Mouse (Mus musculus): Measurements from ENCODE around the gene Mylk. TPM values are rescaled to one million over a fixed set of nuclear protein-coding genes. Genes with fewer than 3 reads are reported as not detected.

The Mylk gene
- polyA plus RNA-seq, 1 experiment from 2014 or later = 3.0 TPM

DNA sequence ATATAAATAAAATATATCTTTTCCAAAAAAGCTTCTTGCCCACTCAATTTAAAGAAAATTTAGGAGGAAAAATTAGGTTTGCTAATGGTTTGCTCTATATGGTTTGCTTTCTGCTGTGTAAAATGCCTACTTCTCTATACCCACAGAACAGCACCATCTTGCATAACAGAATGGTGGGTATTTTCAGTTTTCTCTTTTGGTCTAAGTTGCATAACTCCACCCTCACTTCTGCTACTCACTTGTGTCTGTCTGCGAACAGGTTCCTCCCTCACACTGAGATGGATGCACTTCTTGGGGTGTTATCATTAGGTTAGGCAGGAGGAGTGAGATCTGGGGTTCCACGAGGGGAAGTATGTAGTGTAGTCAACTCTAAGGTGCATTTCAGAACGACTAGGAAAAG lies 68.6 kb downstream of the Mylk start:
- Histone ChIP-seq H3K9me3 (no peaks in the 10 kb centered on the region), H3K27me3 (replicated peaks; ENCODE audit: low read depth, poor library complexity, severe bottlenecking) (no peaks in the 10 kb centered on the region), H3K36me3 (replicated peaks) (no peaks in the 10 kb centered on the region), H3K27ac (replicated peaks) (no peak overlapping the region), H3K4me3 (no peak overlapping the region), H3K4me1 (peaks cover 11% of the 10 kb centered on the region)
- WGBS = 83% methylated on average over 3 of the region's 3 CpGs
- no peak for DNase-seq (ENCODE audit: low spot score)

DNA sequence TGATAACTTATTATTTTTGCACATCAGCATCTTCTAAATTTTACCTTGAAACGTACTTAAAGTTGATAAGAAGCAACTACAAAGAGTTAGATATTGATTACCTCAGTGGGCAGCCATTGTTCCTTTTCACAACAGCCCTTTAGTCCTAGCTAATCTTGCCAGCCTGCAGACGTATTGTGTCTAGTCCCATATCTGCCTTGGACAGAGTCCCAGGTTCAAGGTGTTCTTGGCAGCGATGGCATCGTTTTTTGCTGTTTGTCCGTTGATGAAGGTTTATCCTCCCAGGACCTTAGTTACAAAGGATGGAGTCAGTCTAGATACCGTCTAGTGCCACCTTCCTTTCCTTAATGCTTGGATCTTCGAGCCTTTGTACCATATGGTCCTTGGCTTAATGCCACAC lies 69.6 kb downstream of the Mylk start:
- no peaks in the 10 kb centered on the region for H3K36me3 ChIP-seq (replicated peaks)
- DNase-seq (ENCODE audit: low spot score) = no peak

DNA sequence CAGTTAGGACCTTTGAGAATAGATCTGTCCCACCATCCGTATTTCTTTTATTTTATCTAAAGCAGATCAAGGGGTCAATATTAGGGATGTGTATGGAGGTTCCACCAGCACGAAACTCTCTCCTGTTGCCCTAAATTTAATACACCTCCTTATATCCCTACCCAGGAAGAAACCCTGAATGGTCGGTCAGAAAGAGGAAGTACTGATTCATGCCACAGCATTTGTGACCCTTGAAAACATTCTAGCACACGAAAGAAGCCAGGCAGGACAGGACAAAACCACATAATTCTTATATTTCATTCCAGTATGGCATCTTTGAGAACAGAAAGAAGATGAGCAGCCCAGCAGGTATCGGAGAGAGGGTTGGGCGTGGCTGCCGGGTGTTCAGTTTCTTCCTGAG lies 71.5 kb downstream of the Mylk start:
- 88% methylated on average over 7 of the region's 7 CpGs for WGBS
- DNase-seq (ENCODE audit: low spot score) = no peak
- Histone ChIP-seq H3K36me3 (replicated peaks) (no peaks in the 10 kb centered on the region), H3K4me1 (peaks cover 5% of the 10 kb centered on the region; the same call in 1 of the 2 replicates), H3K27ac (replicated peaks) (no peak overlapping the region), H3K9me3 (no peaks in the 10 kb centered on the region), H3K27me3 (replicated peaks; ENCODE audit: low read depth, poor library complexity, severe bottlenecking) (no peaks in the 10 kb centered on the region), H3K4me3 (no peak overlapping the region)

More for the DNA sequence above, 69.6 kb downstream of the Mylk start:
- Histone ChIP-seq H3K27me3 (replicated peaks; ENCODE audit: low read depth, poor library complexity, severe bottlenecking) (no peaks in the 10 kb centered on the region), H3K9me3 (no peaks in the 10 kb centered on the region), H3K4me3 (no peak overlapping the region), H3K27ac (replicated peaks) (no peak overlapping the region), H3K4me1 (peaks cover 5% of the 10 kb centered on the region; the same call in 1 of the 2 replicates)
- WGBS = 89% methylated on average over 7 of the region's 7 CpGs

DNA sequence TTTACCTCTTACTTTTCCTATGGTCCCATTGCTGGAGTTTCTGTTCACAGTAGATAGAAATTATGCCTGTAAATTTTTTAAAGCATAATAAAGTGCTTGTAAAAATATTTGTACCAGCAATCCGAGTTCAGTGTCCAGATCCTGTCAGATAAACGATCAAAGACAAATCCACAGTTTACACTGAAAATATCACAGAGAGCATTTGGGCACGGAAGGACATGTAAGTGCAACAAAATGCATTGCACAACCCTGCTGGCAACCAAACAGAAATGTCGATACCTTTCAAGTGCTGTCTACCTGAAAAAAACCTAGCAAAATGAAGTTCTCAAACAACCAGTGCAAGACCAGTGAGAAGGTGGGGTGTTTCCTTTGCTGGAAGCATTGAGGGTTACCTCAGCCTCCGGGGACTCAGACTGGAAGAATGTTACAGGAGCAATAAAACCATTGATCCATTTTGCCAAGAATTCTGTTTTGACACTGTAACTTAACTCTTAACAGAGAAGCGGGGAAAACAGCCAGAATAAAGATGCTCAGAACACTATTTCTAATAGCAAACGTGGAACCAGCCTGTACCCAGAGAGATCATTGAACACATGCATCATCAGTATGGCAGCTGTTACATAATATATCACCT lies 80.2 kb downstream of the Mylk start:
- no peaks in the 10 kb centered on the region for H3K27me3 ChIP-seq (replicated peaks; ENCODE audit: low read depth, poor library complexity, severe bottlenecking)
- DNase-seq (ENCODE audit: low spot score) = no peak
- no peaks in the 10 kb centered on the region for H3K9me3 ChIP-seq
- H3K36me3 ChIP-seq (replicated peaks) = no peaks in the 10 kb centered on the region
- no peak overlapping the region for H3K4me3 ChIP-seq
- H3K4me1 ChIP-seq = peaks cover 8% of the 10 kb centered on the region
- no peak overlapping the region for H3K27ac ChIP-seq (replicated peaks)
- WGBS = 82% methylated on average over 7 of the region's 7 CpGs

DNA sequence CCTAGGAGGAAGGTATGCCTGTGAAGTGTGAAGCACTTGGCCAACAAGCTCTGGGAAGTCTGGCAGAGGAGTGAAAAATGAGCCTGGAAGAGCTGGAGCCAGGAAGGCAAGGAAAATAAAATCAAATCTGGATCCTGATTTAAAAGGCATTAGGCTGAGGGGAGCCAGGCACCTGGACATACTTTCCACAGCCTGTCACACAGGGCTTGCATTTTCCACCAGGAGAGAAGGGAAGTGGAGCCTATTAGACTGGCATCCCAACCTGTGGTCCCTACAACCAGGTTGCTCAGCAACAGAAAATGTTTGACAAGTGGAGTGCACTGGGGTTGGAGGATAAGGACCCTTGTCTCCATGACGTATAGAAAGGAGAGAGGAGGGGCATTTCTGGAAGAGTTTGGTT lies 89.5 kb downstream of the Mylk start:
- no peak overlapping the region for H3K4me3 ChIP-seq
- no peak overlapping the region for H3K27ac ChIP-seq (replicated peaks)
- H3K27me3 ChIP-seq (replicated peaks; ENCODE audit: low read depth, poor library complexity, severe bottlenecking) = no peaks in the 10 kb centered on the region
- peaks cover 22% of the 10 kb centered on the region for H3K4me1 ChIP-seq
- no peak for DNase-seq (ENCODE audit: low spot score)
- WGBS = 74% methylated on average over 1 of the region's 1 CpGs
- H3K36me3 ChIP-seq (replicated peaks) = no peaks in the 10 kb centered on the region
- H3K9me3 ChIP-seq = no peaks in the 10 kb centered on the region

DNA sequence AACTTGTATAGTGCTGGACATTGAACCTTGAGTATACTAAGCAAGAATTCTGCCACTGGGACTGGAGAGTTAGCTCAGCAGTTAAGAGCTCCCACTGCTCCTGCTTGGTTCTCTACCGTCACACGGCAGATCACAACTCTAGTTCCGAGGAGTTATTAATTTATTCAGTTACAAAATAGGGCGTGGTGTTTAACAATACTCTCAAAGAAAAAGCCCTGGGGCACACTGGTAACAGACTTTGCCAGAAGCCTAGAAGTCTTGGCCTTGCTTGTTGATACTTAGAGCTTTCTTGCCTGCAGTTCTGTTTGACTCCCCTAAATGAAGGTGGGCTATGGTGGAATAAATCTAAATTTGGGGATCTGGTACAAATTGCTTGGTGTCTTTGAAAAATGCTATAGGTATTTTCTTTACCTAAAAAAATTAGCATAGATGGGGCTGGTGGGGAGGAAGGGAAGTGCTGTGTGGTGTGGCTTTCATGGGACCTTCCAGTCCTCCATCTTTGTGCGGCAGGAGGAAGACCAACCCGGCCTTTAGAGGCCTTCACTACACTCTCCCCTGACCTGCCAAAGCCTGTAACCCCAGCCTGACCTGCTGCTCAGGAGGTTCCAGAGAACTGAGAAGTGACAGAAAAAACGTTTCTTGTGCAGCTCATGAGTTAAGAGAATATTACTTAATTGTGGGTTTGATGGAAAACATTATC lies 94.1 kb downstream of the Mylk start:
- H3K27ac ChIP-seq (replicated peaks) = peak overlapping the region; percentile 65; the same call in 1 of the 2 replicates
- peaks cover 28% of the 10 kb centered on the region for H3K4me1 ChIP-seq
- no peak overlapping the region for H3K4me3 ChIP-seq
- DNase-seq (ENCODE audit: low spot score) = no peak
- no peaks in the 10 kb centered on the region for H3K27me3 ChIP-seq (replicated peaks; ENCODE audit: low read depth, poor library complexity, severe bottlenecking)
- H3K9me3 ChIP-seq = no peaks in the 10 kb centered on the region
- H3K36me3 ChIP-seq (replicated peaks) = no peaks in the 10 kb centered on the region
- WGBS = 63% methylated on average over 7 of the region's 7 CpGs

DNA sequence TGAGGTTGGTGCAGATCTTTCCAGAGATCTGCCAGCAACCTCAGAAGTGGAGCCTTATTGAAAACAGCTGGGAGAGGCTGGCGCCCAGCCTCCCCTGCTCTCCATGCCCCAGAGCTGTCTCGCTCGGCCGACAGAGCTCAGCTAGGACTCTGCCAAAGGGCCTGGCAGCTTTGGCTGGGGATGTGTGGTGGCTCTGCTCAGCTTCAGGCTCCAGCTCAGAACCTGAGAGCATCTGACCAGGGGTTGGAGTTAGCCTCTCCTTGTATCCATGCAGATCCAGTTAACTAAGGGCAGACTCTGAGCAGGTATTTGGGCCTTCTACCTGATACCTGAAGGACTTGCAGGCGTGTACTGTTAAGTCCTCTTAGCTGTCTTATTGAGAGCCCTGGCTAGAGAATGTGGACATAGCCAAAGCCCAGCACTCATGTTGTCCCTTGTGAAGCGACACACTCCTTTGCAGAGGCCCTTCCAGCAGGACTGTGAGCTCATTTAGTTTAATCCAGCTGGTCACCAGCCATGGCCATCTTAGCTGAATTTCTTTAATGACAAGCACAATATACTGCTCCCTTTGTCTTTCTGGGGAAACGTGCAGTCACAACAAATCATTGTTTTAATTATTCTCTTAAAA lies 94.8 kb downstream of the Mylk start:
- Histone ChIP-seq H3K4me1 (peaks cover 28% of the 10 kb centered on the region), H3K4me3 (no peak overlapping the region), H3K27me3 (replicated peaks; ENCODE audit: low read depth, poor library complexity, severe bottlenecking) (no peaks in the 10 kb centered on the region), H3K36me3 (replicated peaks) (no peaks in the 10 kb centered on the region), H3K9me3 (no peaks in the 10 kb centered on the region), H3K27ac (replicated peaks) (peak overlapping the region; percentile 65)
- WGBS = 56% methylated on average over 7 of the region's 7 CpGs
- DNase-seq (ENCODE audit: low spot score) = peak; percentile 77

DNA sequence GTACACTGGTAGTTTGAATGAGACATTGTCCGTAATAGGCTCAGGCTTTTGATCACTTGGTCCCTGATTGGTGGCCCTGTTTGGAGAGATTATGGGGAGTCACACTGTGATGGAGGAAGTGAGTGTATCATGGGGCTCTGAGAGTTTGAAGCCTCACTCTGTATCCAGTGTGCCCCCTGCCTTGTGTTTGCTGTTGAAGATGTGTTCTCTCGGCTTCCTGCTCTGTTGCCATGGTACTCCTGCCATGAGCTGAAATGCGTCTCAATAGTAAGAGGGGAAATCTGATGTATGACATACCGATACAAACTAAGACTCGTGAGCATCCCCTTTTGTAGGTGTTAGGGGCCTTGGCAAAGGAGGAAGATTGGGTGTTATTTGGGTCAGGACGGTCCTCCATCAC lies 99.8 kb downstream of the Mylk start:
- no peak for DNase-seq (ENCODE audit: low spot score)
- Histone ChIP-seq H3K27me3 (replicated peaks; ENCODE audit: low read depth, poor library complexity, severe bottlenecking) (no peaks in the 10 kb centered on the region), H3K27ac (replicated peaks) (no peak overlapping the region), H3K4me1 (peaks cover 18% of the 10 kb centered on the region), H3K36me3 (replicated peaks) (no peaks in the 10 kb centered on the region), H3K4me3 (no peak overlapping the region), H3K9me3 (no peaks in the 10 kb centered on the region)
- WGBS = 87% methylated on average over 6 of the region's 6 CpGs

DNA sequence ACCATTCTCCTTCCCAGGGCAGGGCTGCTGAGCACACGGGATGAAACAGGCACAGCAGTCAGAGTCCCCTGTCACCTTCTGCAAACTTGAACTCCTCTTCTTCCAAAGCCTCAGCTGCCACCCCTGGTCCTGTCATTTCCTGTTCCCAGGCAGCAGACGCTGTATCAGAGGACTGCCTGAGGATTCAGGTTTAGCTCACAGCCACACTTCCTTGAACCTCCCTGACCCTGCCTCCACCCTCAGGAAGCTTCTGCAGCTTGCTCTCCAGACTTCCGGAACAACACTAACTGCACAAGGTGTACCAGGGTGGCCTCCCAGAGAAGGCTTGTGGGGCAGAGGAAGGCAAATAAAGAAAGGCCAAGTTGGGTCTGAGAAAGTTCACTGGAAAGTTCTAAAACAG lies 102.6 kb downstream of the Mylk start:
- no peaks in the 10 kb centered on the region for H3K36me3 ChIP-seq (replicated peaks)
- H3K27me3 ChIP-seq (replicated peaks; ENCODE audit: low read depth, poor library complexity, severe bottlenecking) = no peaks in the 10 kb centered on the region
- H3K27ac ChIP-seq (replicated peaks) = 0 out of 2 replicates have a peak overlapping the region, but pooled peaks have one; percentile 30
- H3K4me1 ChIP-seq = peaks cover 15% of the 10 kb centered on the region
- no peak overlapping the region for H3K4me3 ChIP-seq
- no peaks in the 10 kb centered on the region for H3K9me3 ChIP-seq
- WGBS = 55% methylated on average over 3 of the region's 3 CpGs
- DNase-seq (ENCODE audit: low spot score) = peak; percentile 15

DNA sequence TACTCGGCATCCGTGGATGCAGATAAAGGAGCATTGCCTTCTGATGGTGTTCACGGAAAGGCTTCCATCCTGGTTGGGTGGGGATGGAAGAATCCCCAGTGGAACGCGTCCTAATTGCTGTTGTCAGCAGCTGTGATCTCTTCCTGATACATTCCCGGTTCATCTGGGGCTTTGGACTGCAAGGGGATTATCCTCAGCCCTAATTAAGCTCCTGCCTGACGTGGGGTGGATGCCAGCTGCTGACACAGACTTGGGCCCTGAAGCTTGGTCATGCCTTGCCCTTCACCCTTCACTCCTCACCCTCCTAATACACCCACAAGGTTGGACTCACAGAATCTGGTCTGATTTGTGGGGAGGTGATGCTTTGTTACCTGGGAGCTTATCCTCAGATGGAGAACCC lies 109.1 kb downstream of the Mylk start:
- H3K27me3 ChIP-seq (replicated peaks; ENCODE audit: low read depth, poor library complexity, severe bottlenecking) = no peaks in the 10 kb centered on the region
- no peak for DNase-seq (ENCODE audit: low spot score)
- no peaks in the 10 kb centered on the region for H3K4me1 ChIP-seq
- 58% methylated on average over 7 of the region's 7 CpGs for WGBS
- no peak overlapping the region for H3K27ac ChIP-seq (replicated peaks)
- H3K9me3 ChIP-seq = no peaks in the 10 kb centered on the region
- no peak overlapping the region for H3K4me3 ChIP-seq
- H3K36me3 ChIP-seq (replicated peaks) = no peaks in the 10 kb centered on the region

DNA sequence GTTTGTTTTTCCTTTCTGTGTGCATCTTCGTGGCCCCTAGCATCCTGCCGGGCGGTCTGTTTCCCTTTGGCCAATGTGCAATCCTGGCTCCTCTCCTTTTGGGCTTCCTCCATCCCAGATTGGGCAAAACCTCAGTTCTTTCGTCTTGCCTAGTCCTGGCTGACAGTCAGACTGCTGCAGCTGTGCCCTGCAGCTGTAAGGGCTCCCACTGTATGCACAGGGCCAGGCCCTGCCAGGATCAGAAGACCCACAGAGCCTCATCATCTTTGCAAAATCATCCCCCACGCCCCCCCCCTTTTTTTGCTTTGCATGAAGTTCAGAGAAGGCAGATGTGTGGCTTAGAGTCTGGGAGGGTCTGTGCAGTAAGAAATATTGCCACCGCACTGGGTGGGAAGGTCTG lies 110.1 kb downstream of the Mylk start:
- Histone ChIP-seq H3K4me1 (no peaks in the 10 kb centered on the region), H3K4me3 (no peak overlapping the region), H3K9me3 (no peaks in the 10 kb centered on the region), H3K36me3 (replicated peaks) (no peaks in the 10 kb centered on the region), H3K27me3 (replicated peaks; ENCODE audit: low read depth, poor library complexity, severe bottlenecking) (no peaks in the 10 kb centered on the region), H3K27ac (replicated peaks) (no peak overlapping the region)
- WGBS = 84% methylated on average over 6 of the region's 6 CpGs
- no peak for DNase-seq (ENCODE audit: low spot score)

DNA sequence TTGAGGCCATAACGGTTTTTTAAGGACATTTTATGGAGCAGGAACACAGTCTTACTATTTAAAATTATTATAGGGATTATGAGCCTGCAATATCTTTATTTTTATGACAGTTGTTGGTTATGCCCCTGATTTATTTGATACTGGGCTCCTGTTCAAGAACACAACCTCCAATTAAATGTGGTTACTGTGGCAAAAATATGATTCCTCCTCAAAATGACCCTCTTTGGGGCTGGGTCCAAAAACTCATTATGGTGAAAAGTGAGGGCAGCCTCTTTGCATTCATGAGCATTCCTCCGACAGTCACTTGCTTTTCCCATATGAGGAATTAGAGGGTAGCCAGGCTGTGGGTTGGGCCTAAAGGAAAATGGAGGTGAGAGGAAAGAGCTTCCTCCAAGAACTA lies 110.7 kb downstream of the Mylk start:
- Histone ChIP-seq H3K4me3 (no peak overlapping the region), H3K9me3 (no peaks in the 10 kb centered on the region), H3K4me1 (0 out of 2 replicates have a peak, but pooled peaks cover 3% of the 10 kb centered on the region), H3K27ac (replicated peaks) (no peak overlapping the region), H3K27me3 (replicated peaks; ENCODE audit: low read depth, poor library complexity, severe bottlenecking) (no peaks in the 10 kb centered on the region), H3K36me3 (replicated peaks) (no peaks in the 10 kb centered on the region; the same call in 1 of the 2 replicates)
- DNase-seq (ENCODE audit: low spot score) = no peak
- WGBS = 87% methylated on average over 2 of the region's 2 CpGs

DNA sequence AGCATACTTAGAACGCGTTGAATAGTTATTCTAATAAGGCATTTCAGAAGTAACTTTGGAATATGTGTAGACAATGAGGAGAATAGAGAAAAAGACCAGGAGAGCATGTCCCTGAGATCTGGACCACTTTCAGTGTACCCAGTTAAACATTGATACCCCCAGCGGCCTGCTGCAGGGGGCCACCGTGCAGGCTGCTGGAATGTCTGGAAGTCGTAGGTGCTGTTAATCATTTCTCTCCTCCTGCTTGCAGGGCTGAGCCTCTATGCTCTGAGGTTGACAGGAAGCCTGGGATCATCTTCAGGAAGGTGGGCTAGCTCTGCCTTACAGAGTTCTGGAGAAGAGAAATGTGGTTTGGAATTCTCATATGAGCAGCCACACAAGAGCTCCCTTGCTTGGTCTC lies 112.6 kb downstream of the Mylk start:
- no peak for DNase-seq (ENCODE audit: low spot score)
- Histone ChIP-seq H3K27me3 (replicated peaks; ENCODE audit: low read depth, poor library complexity, severe bottlenecking) (no peaks in the 10 kb centered on the region), H3K27ac (replicated peaks) (no peak overlapping the region), H3K4me3 (no peak overlapping the region), H3K36me3 (replicated peaks) (no peaks in the 10 kb centered on the region; the same call in 1 of the 2 replicates), H3K9me3 (no peaks in the 10 kb centered on the region), H3K4me1 (0 out of 2 replicates have a peak, but pooled peaks cover 10% of the 10 kb centered on the region)
- WGBS = 84% methylated on average over 5 of the region's 5 CpGs

All from embryonic facial prominence, embryonic 10.5 days (tissue).